Mouse (Mus musculus) E14TG2a.4 (cell line): ENCODE data around the gene Boc.
"Not testable (repeated sequence)": the region's sequence is repeated elsewhere in the genome, so short reads cannot be mapped to it uniquely, and the experiment has no call there.

Source experiments
- H3K27me3 ChIP-seq: 2 replicates; pipeline ENCODE4 v1.6.1; 2014; ENCODE audit warnings: low read length, control low read depth; ENCODE audit not compliant: insufficient read depth
- H3K36me3 ChIP-seq: 2 replicates; pipeline ENCODE4 v1.6.1; 2014; ENCODE audit warnings: low read length, control low read depth; ENCODE audit not compliant: insufficient read depth
- H3K4me1 ChIP-seq: replicated peaks from 2 replicates; pipeline ENCODE4 v1.6.1; 2014; ENCODE audit warnings: low read depth, low read length, control low read depth
- H3K4me3 ChIP-seq: replicated peaks from 2 replicates; pipeline ENCODE4 v1.5.1; 2014; ENCODE audit warnings: mild to moderate bottlenecking, low read length
- H3K9me3 ChIP-seq: 2 replicates; pipeline ENCODE4 v1.6.1; 2014; ENCODE audit warnings: low read length, control low read depth
- CTCF ChIP-seq: conservative IDR thresholded peaks from 2 replicates; pipeline ENCODE4 v1.5.1; 2014; ENCODE audit warnings: low read length
- NANOG ChIP-seq: IDR thresholded peaks from 2 replicates; pipeline ENCODE4 v1.6.1; 2014; ENCODE audit warnings: borderline replicate concordance, low read length, mixed read lengths
- POU5F1 ChIP-seq: IDR thresholded peaks from 2 replicates; pipeline ENCODE4 v1.6.1; 2014; ENCODE audit warnings: low read length, borderline replicate concordance

The Boc gene

GRCm38 (mm10) chr16:44458826-44459225, 99.9 kb downstream of the Boc start:
- Histone ChIP-seq H3K36me3 (no peaks in the 10 kb centered on the region), H3K4me3 (no peak overlapping the region), H3K4me1 (peaks cover 7% of the 10 kb centered on the region), H3K27me3 (no peaks in the 10 kb centered on the region), H3K9me3 (no peaks in the 10 kb centered on the region)
- TF ChIP-seq NANOG (no peak), POU5F1 (no peak), CTCF (no peak)

DNA sequence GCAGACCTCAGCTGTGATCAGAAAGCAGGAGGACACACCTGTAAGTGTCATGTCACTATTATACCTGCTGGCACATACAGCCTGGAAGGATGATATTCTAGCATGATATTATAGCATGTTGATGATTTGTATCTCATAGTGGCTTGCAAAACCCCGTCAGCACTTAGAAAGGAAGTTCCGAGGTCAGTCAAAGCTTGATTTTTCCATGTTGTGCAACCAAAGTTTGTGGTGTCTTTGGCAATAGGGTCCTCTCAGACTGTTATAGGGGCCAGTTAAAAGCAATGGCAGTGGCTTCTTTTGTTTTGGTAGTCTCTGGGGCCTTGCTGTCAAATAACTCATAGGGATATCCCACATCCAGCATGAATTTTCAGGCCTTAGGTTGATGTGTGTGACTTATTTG, 100.8 kb downstream of the Boc start:
- Histone ChIP-seq H3K27me3 (peaks cover 5% of the 10 kb centered on the region), H3K4me3 (no peak overlapping the region), H3K4me1 (peaks cover 7% of the 10 kb centered on the region), H3K36me3 (no peaks in the 10 kb centered on the region), H3K9me3 (no peaks in the 10 kb centered on the region)
- TF ChIP-seq POU5F1 (no peak), NANOG (no peak), CTCF (no peak)

DNA sequence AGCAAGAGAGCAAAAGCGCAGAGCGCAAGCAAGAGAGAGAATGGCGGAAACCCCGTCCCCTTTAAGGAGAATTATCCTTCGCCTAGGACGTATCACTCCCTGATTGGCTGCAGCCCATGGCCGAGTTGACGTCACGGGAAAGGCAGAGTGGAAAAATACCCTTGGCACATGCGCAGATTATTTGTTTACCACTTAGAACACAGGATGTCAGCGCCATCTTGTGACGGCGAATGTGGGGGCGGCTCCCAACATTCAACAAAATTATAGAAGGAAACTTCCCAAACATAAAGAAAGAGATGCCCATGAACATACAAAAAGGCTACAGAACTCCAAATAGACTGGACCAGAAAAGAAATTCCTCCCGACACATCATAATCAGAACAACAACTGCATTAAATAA, 116.8 kb downstream of the Boc start:
- not testable (repeated sequence) for H3K4me1 ChIP-seq, H3K36me3 ChIP-seq, H3K27me3 ChIP-seq, H3K4me3 ChIP-seq
- peaks cover 23% of the 10 kb centered on the region for H3K9me3 ChIP-seq

- Histone ChIP-seq H3K27me3 (no peaks in the 10 kb centered on the region), H3K36me3 (no peaks in the 10 kb centered on the region), H3K4me1 (peaks cover 3% of the 10 kb centered on the region), H3K4me3 (no peak overlapping the region), H3K9me3 (peaks cover 7% of the 10 kb centered on the region)
- TF ChIP-seq NANOG = no peak
- TF ChIP-seq CTCF = no peak
- no peak for TF ChIP-seq POU5F1
Observed at GRCm38 (mm10) chr16:44435481-44435880, 123.2 kb downstream of the Boc start.
